8 mouse cellular contexts compared by ENCODE assay signal in genomic region chr11:102432896-102433295, GRCm38 (mm10). TPM values are rescaled to one million over a fixed set of nuclear protein-coding genes. Genes with fewer than 3 reads are reported as not detected.
DNase-seq lines count a peak whose midpoint lies in the region; ATAC-seq lines count a peak whose summit lies in the region.
"Had no signal": no experiment of that assay in that cellular context is flagged by ENCODE, and none has a peak within 500 bp of the region (broad histone marks: within the 10 kb centered on the region; RNA-seq: fewer than 3 reads in every experiment).

No protein-coding gene starts in this region.

- intact Hi-C loops in gastrocnemius, postnatal 14 days (cut with DNase I; ENCODE audit: low total_unique reads) = no loop called here

- no peak overlapping the region for H3K9ac ChIP-seq in liver, embryonic 16.5 days (ENCODE audit: low read depth, low read length)

- peak overlapping the region; percentile 25; the same call in 1 of the 2 replicates for H3K4me2 ChIP-seq in liver, embryonic 16.5 days (ENCODE audit: low read depth, low read length)

- H3K36me3 ChIP-seq in megakaryocyte, embryonic 14.5 days (replicated peaks; ENCODE audit: low read length) = peaks cover 50% of the 10 kb centered on the region
- peaks cover 2% of the 10 kb centered on the region; the same call in 1 of the 2 replicates for H3K36me3 ChIP-seq in liver, embryonic 16.5 days (ENCODE audit: control insufficient read depth, insufficient read depth)

- WGBS in liver, embryonic 16.5 days (ENCODE audit: insufficient replicate concordance) = 77% methylated on average over 6 of the region's 6 CpGs

- H3K4me3 ChIP-seq in megakaryocyte, embryonic 14.5 days (replicated peaks) = peak overlapping the region; percentile 93
- no peak overlapping the region; the same call in 1 of the 2 replicates for H3K4me3 ChIP-seq in liver, embryonic 16.5 days (ENCODE audit: low read depth, low read length)

- DNase-seq in brain, adult 2 months (ENCODE audit: low read depth, low spot score) = peak; percentile 77
- DNase-seq in gastrocnemius, postnatal 14 days = peak; percentile 82
- no peak for DNase-seq in B cell, adult 2 months
- DNase-seq in ovary, postnatal 14 days (ENCODE audit: low spot score) = no peak

- ATAC-seq in megakaryocyte, adult 5-6 weeks (ENCODE audit: poor library complexity, severe bottlenecking) = no peak
- ATAC-seq in liver, embryonic 16.5 days (ENCODE audit: low read depth) = no peak

- peaks cover 83% of the 10 kb centered on the region for H3K4me1 ChIP-seq in megakaryocyte, embryonic 14.5 days
- peaks cover 24% of the 10 kb centered on the region for H3K4me1 ChIP-seq in liver, embryonic 16.5 days (ENCODE audit: control insufficient read depth, low read depth, low read length)

- H3K27ac ChIP-seq in liver, embryonic 16.5 days (ENCODE audit: low read length) = 0 out of 2 replicates have a peak overlapping the region, but pooled peaks have one; percentile 15
- H3K27ac ChIP-seq: kidney, postnatal 0 days had no signal

- peaks cover 10% of the 10 kb centered on the region for H3K27me3 ChIP-seq in megakaryocyte, embryonic 14.5 days (replicated peaks)
- peaks cover 20% of the 10 kb centered on the region for H3K27me3 ChIP-seq in liver, embryonic 16.5 days (ENCODE audit: control insufficient read depth, insufficient read depth, low read depth, low read length)

- H3K9me3 ChIP-seq in megakaryocyte, embryonic 14.5 days = peaks cover 4% of the 10 kb centered on the region; the same call in 1 of the 2 replicates
- H3K9me3 ChIP-seq in liver, embryonic 16.5 days (replicated peaks; ENCODE audit: control insufficient read depth, low read length) = no peaks in the 10 kb centered on the region

RNA-seq across cellular contexts. Expression of gene Grn, which starts 2.8 kb away (rescaled TPM):
- polyA plus RNA-seq in megakaryocyte, embryonic 14.5 days (2012; ENCODE audit: insufficient read depth, low replicate concordance) = 44.1 and 152 TPM in 2 replicates
- 509 and 566 TPM in 2 replicates for total RNA-seq in megakaryocyte, adult 5-6 weeks (2015)
- 201 and 225 TPM in 2 replicates for total RNA-seq in megakaryocyte, adult 5-6 weeks (2017)
- total RNA-seq in gastrocnemius, postnatal 14 days (2021) = 10 to 100 TPM; 57.2 to 63.7 TPM
- 103 and 118 TPM in 2 replicates for polyA plus RNA-seq in liver, embryonic 16.5 days (2015; fragmentation: Nextera tagmentation; extraction: Ambion mirVana)

RNA-seq across cellular contexts. Expression of gene Fam171a2, which starts 14.6 kb away (rescaled TPM):
- 1.7 and 1.8 TPM in 2 replicates for polyA plus RNA-seq in megakaryocyte, embryonic 14.5 days (2012; ENCODE audit: insufficient read depth, low replicate concordance)
- total RNA-seq in megakaryocyte, adult 5-6 weeks (2015) = 0.09 TPM in 1 of 2 replicates, not detected in the other
- total RNA-seq in megakaryocyte, adult 5-6 weeks (2017) = not detected in 2 replicates
- total RNA-seq in gastrocnemius, postnatal 14 days (2021) = 1 to 10 TPM; 6.2 to 7.3 TPM
- polyA plus RNA-seq in liver, embryonic 16.5 days (2015; fragmentation: Nextera tagmentation; extraction: Ambion mirVana) = 0.20 and 0.34 TPM in 2 replicates

RNA-seq across cellular contexts. Expression of gene Slc25a39, which starts 25.1 kb away (rescaled TPM):
- 164 and 165 TPM in 2 replicates for polyA plus RNA-seq in megakaryocyte, embryonic 14.5 days (2012; ENCODE audit: insufficient read depth, low replicate concordance)
- total RNA-seq in megakaryocyte, adult 5-6 weeks (2015) = 41.5 and 47.5 TPM in 2 replicates
- 20.5 and 22.8 TPM in 2 replicates for total RNA-seq in megakaryocyte, adult 5-6 weeks (2017)
- 10 to 100 TPM; 46.6 to 48.9 TPM for total RNA-seq in gastrocnemius, postnatal 14 days (2021)
- 454 and 500 TPM in 2 replicates for polyA plus RNA-seq in liver, embryonic 16.5 days (2015; fragmentation: Nextera tagmentation; extraction: Ambion mirVana)

RNA-seq across cellular contexts. Expression of gene Itga2b, which starts 37.0 kb away (rescaled TPM):
- 3,342 and 4,614 TPM in 2 replicates for polyA plus RNA-seq in megakaryocyte, embryonic 14.5 days (2012; ENCODE audit: insufficient read depth, low replicate concordance)
- 13.2 and 16.0 TPM in 2 replicates for total RNA-seq in megakaryocyte, adult 5-6 weeks (2015)
- total RNA-seq in megakaryocyte, adult 5-6 weeks (2017) = 13.2 and 17.9 TPM in 2 replicates
- total RNA-seq in gastrocnemius, postnatal 14 days (2021) = 1 to 10 TPM; 1.6 to 2.5 TPM
- polyA plus RNA-seq in liver, embryonic 16.5 days (2015; fragmentation: Nextera tagmentation; extraction: Ambion mirVana) = 28.0 and 32.9 TPM in 2 replicates

RNA-seq across cellular contexts. Expression of gene Rundc3a, which starts 39.7 kb away (rescaled TPM):
- 3.8 and 6.6 TPM in 2 replicates for polyA plus RNA-seq in megakaryocyte, embryonic 14.5 days (2012; ENCODE audit: insufficient read depth, low replicate concordance)
- total RNA-seq in megakaryocyte, adult 5-6 weeks (2015) = not detected in 2 replicates
- not detected in 2 replicates for total RNA-seq in megakaryocyte, adult 5-6 weeks (2017)
- total RNA-seq in gastrocnemius, postnatal 14 days (2021) = under 1 TPM; 0.66 to 0.90 TPM
- 2.1 and 2.2 TPM in 2 replicates for polyA plus RNA-seq in liver, embryonic 16.5 days (2015; fragmentation: Nextera tagmentation; extraction: Ambion mirVana)

Comparison
In these comparisons a context has a peak if more than half of its experiments do, and no peak if none do; other contexts are left out.
1. DNase-seq: peak in brain, adult 2 months (single experiment) and gastrocnemius, postnatal 14 days (single experiment); none in B cell, adult 2 months (0 of 2) and ovary, postnatal 14 days (single experiment).
2. RNA of gene Fam171a2, which starts 14.6 kb away (total RNA-seq): 6.2 to 7.3 TPM in gastrocnemius, postnatal 14 days; 0.09 TPM in megakaryocyte, adult 5-6 weeks; every median in the first group is over 4 times any median in the second.